Mouse (Mus musculus) mouse trophoblast stem cell (cell line): ENCODE measurements around the gene Abi1.
"Not testable (repeated sequence)": the region's sequence is repeated elsewhere in the genome, so short reads cannot be mapped to it uniquely, and the experiment has no call there.

Experiments used
- in situ Hi-C, 2 experiments: fragments of 300-500 bp; cut with MseI, MboI; formaldehyde crosslinking; loops; 2 replicates in 1 of 2; 3 replicates in 1 of 2; pipeline ENCODE4 v1.15.1; 2025

Gene Abi1

DNA sequence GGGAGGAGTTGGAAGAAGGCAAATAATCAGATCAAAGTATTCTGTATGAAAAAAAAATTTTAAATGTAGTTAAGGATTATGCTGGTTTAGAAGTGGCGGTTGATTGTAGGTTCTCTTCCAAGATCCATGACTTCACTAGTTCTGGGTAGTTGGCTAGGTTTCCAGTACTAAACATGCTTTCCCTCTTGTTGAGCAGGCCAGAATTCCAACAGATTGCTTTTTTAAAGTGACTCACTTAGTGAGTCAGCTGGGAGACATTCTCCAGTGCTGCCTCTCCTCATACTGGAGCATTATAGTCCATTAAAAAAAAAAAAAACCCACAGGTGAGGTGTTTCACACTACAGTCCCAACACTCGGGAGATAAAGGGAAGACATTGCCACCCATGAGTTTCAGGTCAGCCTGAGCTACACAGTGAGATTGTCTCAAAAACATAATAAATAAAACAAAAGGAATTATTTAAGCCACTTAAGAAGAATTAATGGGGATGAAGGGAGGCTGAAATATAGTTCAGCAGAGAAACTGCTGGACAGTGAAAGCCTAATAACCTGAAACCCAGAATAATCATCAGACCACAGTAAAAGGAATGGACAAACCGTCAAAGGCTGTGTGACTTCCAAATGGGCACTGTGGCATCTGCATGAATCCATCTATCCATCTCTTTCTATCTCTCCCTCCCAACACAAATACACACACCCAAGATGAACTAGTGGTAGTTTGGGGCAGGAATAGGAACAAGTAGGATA, 5.2 kb downstream of the Abi1 start:
- in situ Hi-C loops, result no loop called here

DNA sequence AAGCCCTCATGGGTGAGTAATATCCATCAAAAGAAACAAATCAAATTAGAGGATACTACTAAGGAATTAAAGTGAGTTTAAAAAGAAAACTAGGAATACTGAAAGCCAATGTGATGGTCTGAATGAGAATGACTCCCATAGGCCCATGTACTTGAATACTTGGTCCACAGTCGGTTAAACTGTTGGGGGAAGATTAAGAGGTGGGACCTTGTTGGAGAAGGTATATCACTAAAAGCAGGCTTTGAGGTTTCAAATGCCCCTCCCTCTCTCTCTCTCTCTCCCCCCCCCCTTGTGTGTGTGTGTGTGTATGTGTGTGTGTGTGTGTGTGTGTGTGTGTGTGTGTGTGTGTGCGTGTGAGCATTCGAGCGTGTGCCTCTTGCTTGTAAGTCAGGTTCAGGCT, 9.4 kb downstream of the Abi1 start:
- in situ Hi-C loops, result no loop called here

DNA sequence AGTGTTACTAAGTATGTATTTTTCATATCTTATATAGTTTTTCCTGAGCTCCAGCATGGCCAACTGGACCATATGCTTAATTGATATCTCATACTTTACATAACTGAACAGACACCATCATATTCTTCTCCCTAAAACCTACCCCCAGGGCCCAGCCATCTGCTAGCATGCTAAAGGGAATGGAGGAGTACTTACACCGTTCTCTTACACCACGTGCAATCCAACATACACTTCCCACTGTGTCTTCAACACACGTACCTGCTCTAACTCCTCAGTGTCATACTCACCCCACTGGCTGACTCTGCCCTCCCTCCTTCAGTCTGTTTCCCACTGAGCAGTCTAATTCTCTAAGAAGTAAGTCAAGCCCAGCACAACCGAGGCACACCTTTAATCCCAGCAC, 11.2 kb downstream of the Abi1 start:
- in situ Hi-C loops, result no loop called here

DNA sequence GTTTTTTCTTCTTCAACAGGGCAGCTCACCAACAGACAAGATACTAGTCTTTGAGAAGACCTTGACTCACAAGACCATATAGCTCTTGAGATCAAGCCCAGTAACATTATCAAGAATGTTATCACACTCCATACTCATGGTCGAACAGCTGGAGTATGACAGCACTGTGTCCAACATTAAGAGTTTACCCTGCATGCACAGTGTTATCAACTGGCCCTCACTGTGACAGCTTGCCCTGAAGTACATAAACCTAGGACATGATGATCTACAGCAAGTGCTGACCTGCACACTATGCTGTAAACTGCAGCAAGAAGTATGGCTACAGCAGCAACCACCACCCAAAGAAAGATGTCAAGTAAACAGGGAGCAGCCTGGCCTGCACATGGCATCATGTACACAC, 13.7 kb downstream of the Abi1 start:
- in situ Hi-C loops, result no loop called here

DNA sequence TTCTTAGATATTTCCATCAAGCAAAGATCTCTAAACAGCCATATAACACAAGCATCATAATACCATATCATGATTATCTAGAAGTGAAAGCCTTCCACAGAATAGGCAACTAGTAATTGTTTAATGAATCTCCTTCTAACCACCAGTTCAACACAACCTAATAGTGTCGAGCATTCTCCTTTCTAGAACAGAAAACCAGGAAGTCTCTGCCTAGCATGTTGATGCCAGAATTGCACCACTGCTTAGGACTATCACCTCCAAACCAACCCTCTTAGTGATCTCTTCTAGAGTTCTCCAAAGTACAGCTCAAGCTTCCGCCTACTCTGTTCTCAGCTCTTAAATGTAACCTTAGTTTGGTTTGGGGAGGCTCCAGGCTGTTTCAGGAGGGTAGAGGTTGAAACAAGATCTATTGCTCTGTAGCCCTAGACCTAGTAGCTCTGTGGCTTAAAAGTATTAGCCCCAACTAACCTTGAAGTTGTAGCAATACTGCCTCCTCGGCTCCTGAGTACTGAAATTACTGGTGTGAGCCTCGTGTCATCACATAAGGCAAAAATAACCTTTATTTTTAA, 16.2 kb downstream of the Abi1 start:
- in situ Hi-C loops, result no loop called here

DNA sequence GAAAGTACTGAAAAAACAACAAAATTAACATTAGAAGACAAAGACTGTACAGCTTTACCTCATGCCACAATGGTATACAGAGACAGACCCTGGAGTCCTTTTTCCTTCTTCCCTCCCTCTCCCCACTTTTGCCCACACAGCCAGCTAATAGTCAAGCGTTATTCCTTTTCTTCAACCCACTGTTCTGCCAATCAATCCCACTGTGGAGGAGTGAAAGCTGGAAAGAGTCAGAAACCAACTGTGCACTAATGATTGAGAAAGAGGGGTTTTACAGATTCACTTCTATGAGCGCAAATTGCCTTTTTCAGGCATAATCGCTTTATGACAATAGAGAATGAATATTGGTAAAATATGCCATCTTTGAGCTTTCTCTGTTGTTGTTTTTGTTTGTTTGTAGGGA, 17.0 kb downstream of the Abi1 start:
- in situ Hi-C loops, result no loop called here

DNA sequence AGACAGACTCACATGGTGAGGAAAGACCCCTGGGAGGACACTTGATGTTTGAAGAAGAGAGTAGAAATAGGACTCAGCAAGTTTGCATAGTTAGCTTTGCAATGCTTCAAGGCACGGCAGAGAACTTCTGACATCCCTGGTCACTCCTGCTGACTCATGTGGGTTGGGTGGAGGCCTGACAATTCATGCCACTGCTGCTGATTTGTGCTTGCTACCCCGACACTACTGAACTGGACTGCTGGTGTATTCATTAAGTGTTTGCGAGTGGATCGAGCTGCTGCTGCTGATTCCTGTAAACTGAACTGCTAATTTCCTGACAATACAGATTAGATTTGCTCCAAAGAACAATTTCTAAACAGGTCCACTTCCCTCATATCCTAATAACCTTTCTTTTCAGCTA, 18.3 kb downstream of the Abi1 start:
- in situ Hi-C loops, result no loop called here

DNA sequence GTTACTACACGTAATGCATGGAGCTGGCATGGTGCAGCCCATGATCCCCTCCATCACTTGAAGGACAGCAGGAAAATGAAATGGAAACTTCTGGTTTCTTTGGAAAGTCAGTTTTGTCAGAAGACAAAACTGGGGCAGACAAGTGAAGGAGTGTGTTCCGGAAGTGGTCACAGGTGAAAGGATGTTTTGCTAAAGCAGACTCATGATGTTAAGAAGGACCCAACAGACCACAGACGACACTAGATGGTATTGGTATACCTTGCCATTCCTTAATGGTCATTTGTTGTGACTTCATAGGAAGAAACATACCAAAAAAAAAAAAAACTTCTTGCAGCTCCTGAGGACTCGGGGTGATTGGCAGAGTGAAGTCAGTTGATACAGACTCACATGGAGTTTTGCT, 18.7 kb downstream of the Abi1 start:
- in situ Hi-C loops, result no loop called here

DNA sequence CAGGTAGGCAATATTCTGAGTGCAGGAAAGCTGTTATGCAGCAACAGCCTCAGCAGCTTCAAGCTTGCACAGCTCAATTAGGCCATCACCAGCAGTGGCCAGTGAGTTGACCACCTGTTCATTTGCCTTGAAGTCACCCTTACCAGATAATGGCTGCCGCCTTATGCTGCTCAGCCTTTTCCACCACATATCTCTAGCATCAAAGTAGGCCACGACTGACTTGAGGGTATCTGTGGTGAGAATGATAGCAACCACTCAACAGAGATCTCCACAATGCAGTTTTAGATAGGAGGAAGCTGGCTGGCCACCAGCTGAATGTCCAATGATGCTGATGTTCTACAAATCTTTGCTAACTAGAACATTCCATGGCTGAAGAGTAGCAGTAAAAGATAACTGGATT, 20.9 kb downstream of the Abi1 start:
- in situ Hi-C loops, result no loop called here

DNA sequence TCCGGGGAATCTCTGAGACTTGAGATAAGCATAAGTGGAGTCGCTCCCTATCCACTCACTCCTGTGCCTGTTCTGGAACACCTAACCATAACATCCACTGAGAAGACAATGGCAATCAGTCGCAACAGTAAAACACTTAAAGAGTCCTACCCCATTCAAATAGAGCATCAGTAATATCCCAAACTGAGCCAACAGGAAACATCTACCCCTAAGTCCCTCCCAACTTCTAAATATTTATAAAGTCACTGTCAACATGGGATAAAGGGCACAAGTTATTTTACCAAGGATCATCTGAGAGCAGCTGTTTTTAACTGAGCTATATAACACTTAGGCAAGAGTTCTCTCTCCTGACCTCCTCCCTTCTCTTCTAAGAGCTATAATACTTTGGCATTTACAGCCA, 23.9 kb downstream of the Abi1 start:
- in situ Hi-C loops, result no loop called here

DNA sequence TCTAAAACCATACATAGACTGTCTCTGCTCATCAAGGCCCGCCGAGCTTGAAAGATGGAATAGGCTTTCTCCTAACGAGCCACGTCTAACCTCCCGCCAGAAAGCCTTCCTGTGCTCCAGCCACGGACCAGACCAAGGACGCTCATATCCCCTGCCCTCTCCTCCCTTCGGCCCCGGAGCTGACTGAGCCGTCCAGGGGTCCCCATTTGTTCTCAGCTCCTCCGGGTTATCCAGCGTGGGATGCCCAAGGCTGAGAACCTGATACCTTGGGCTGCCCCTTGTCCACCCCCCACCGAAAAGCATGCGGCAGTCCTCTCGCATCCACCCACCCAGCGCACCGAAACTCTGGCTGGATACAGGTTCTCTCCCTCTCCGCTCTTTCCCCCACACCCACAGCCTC, 24.7 kb downstream of the Abi1 start:
- in situ Hi-C loops, result no loop called here

DNA sequence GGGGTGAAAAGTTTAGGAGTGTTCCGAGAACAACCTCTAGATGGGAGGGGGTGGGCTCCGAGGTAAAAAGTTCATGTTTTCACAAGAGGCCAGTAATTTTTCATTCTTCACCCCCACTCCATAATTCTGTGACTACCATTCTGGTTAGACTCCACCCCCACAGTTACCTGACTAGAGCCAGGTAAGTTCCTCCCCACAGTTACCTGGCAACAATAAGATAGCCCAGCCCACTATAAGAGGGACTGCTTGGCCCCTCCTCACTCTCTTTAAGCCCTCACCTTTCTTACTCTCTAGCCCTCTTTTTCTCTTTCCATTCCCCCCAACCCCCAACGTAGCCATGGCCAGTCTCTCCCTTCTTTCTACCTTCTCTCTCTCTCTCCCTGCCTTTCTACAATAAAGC, 25.1 kb downstream of the Abi1 start:
- in situ Hi-C loops, result not testable (repeated sequence)

DNA sequence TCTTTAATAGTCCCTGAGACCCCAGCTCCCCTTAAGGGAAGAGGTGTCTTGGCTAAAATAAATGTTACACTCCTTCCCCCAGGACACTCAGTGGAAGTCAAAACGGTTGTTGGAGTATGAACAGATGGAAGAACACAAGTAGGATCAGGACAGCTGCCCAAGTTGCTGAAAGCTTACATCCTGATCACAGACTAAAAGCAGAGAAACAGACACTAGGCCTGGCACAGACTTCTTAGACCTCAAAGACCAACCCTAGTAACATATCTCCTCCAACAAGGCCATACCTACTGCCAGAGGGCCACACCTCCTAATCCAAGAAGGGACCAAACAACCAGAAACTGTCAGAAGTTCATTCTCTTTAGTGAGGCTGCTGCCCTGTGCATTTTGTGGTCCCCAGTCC, 31.8 kb downstream of the Abi1 start:
- in situ Hi-C loops, result no loop called here

DNA sequence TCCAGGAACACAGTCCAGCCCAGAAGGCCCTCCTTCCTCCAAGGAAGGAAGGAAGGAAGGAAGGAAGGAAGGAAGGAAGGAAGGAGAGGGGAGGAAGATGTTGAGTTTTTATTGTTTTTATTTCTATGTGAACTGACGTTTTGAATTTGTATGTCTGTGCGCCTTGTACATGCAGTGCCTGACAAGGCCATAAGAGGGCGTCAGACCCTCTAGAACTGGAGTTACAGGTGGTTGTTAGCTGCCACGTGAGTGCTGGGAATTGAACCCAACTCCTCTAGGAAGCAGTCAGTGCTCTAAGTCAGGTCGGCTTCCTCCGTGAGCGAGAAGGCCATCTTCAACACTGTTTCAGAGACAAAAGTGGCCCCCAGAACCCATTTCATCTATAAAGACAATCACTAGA, 32.5 kb downstream of the Abi1 start:
- in situ Hi-C loops, result no loop called here

DNA sequence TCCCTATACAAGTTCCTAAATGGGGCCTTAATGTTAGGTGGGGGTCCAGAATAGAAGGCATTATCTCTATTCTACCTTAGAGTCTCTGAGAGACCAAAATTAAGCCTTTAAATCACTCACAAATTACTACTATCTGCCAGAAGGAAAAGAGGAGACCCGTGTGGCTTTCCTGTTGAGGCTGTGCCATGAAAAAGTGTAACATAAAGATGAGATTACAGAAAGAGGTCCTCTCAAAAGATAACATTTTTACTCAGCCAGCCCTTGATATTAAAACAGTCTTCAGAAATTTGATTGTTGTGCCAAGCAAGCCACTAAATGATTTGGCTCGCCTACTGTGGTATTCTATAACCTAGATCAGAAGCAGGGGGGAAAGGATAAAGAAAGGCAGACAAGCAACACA, 32.9 kb downstream of the Abi1 start:
- in situ Hi-C loops, result no loop called here

DNA sequence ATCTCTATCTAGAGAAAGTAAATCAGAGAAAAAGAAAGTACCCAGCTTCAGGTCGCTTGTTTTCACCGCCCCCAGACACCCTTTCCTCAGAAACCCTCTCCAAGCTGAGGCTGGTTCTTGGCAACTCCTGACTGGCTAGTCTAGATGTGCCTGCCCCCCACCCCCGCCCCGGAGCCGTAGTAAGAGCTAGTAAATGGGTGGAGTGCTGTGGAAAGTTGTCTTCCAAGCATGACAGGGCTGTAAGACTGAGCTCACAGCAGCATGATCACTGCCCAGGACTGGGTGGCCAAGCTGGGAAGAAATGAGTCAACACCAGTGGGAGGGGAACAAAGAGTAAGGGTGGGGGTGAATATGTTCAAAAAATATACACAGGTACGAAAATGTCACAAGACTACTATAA, 33.8 kb downstream of the Abi1 start:
- in situ Hi-C loops, result no loop called here

DNA sequence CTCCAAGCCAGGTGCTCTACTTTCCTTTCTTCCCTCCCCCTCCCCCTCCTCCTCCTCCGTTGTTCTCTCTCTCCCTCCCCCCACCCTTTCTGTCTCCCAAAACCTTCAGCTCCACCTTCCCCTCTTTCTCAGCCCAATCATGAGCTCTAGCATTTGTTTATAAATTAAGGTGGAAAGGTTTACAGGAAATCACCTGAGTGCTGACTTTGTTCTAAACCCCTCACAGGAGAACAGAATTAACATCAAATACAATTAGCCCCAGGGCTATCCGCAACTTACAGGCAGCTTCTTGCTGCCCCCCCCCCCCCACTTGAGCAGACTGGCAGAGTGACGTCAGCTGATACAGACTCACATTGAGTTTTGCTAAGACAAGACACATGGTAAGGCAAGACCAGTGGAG, 37.4 kb downstream of the Abi1 start:
- in situ Hi-C loops, result no loop called here

DNA sequence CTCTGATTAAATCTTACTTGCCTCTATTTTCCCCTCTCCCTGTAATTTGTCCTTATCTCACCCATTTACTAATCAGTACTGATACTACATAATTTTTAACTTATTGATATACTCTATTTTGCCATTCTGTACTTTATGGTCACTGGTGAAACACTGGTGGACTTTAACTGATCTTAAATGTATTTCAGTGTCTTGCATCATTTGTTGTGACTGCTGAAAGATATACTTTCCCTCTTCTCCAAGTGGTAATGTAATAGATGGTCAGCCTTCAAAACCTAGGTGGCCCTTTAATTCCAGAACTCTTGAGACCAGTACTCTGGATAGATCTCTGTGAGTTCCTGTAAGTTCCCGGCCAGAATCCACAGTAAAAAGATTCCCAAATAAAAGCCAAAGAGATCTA, 40.4 kb downstream of the Abi1 start:
- in situ Hi-C loops, result no loop called here

DNA sequence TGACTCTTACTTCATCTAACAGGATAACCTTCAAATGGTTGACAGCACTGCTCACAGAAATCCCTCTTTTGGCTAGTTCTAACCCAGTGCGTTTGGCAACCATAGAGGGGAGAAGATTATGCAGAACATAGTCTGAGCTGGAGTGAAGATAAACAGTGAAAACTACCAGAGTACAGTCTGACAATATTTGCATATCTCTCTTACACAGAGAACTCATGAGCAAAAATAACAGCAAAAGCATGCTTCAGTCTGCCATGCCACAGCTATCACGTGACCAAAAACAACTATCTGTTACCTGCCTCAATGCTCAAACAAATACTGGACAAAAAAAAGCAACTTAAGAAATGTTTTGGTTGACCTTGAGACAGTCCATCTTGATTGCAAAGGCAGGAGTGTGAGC, 41.2 kb downstream of the Abi1 start:
- in situ Hi-C loops, result no loop called here

DNA sequence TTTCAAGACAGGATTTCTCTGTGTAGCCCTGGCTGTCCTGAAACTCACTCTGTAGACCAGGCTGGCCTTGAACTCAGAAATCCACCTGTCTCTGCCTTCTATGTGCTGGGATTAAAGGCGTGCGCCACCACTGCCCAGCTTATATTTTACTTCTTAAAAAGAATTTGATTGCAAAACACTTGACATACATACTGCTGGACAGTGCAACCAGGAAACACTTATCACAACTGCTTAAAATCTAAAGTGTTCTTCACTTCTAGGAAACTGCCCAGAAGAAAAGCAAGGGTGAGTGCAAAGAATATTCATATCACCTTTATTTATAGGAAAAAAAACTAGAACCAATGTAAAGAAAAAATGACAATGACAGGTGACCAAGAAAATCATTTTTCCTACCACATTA, 42.0 kb downstream of the Abi1 start:
- in situ Hi-C loops, result no loop called here

DNA sequence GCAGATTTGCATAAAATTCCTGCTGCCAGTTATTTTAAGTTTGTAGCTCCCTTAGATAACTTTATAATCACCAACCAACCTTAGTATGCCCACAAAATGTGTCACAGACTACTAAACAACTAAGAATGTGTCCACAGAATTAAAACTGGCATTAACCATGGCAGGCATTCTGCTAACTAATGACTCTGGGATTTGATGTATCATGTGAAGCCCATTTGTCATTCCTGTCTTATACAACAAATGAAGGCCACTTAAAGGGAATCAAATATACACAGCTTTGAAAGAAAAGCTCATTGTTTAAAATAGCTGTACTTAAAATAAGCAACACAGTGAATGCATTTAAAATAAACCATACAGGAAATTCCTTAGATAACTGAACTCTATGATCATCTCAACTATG, 44.0 kb downstream of the Abi1 start:
- in situ Hi-C loops, result no loop called here

DNA sequence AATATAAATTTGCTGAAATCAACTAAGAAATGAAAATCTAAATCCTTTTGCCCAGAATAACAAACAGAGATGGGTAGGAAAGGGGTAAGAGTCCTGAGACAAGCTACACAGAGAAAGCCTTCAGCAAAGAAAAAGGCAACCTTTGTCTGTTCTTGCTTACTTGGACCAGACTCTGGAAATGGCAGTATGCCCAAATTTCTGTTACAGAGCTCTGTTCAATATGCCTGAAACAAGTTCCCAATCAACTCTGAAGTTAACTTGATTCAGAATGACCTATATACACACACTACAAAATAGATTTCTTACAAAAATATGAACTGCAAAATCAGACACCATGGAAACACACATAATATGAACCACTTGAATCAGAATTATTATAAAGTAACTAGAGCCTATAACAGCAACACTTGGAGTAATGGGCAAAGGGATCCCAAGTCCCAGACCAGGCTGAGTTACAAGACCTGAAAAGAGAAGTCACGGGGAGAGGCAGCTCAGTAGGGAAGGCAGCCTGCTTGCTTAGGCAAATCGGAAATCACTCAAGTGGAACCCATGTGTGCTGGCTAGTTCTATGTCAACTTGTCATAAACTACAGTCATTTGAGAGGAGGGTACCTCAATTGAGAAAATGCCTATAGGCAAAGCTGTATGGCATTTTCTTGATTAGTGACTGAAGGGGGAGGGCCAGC, 53.9 kb downstream of the Abi1 start:
- in situ Hi-C loops, result no loop called here

DNA sequence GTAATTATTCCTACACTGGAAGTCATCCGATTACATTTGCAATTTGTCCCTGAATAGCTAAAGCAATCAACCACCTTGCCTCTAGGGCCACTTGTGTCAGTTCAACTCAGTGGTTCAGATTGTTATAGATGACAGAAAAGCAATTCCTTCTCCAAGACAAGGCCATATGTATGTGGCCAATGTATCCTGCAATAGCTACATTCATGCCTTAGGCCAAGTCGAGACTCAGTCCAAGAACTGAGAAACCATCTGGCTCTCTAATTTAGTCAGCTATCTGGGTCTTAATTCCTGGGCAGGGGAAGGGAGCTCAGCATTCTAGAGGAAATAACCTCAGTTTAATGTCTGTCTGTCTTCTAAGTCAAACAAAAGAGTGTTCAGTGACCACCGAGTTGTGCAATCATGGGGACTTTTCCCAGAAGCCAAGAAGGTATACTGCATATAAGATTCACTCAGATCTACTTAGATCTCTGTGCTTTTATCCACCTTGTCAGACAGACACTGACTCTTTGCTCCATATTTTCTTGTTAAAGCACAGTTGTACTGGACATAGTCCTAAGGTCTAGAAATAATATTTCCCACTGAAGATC, 62.6 kb downstream of the Abi1 start:
- in situ Hi-C loops, result no loop called here
